Mouse (Mus musculus) CD4-positive helper T cell, adult 2 months (primary cell): ENCODE measurements around the gene Grrp1.
"Not testable (repeated sequence)": the region's sequence is repeated elsewhere in the genome, so short reads cannot be mapped to it uniquely, and the experiment has no call there.

ENCODE experiments used
- DNase-seq: peaks from one replicate; pipeline ENCODE4 v3.0.0-alpha.2; 2012; ENCODE audit warnings: low read depth, missing footprints, low spot score

The Grrp1 gene

GRCm38 (mm10) chr4:134253722-134254324 lies at the start of gene Grrp1:
Gene Grrp1 (minus strand): TSS chr4:134254106.
- no peak for DNase-seq

GRCm38 (mm10) chr4:134302084-134302483 lies 48.2 kb upstream of the Grrp1 start:
- DNase-seq: no peak

GRCm38 (mm10) chr4:134300316-134300715 lies 46.4 kb upstream of the Grrp1 start:
- DNase-seq: no peak

GRCm38 (mm10) chr4:134299498-134299810 lies 45.5 kb upstream of the Grrp1 start:
- no peak for DNase-seq

GRCm38 (mm10) chr4:134298626-134299497 lies 45.0 kb upstream of the Grrp1 start:
- DNase-seq: no peak

- DNase-seq: no peak
Observed at GRCm38 (mm10) chr4:134297369-134297768, 43.5 kb upstream of the Grrp1 start.

- DNase-seq: no peak
Observed at GRCm38 (mm10) chr4:134296523-134296922, 42.6 kb upstream of the Grrp1 start.

GRCm38 (mm10) chr4:134296096-134296495 lies 42.2 kb upstream of the Grrp1 start:
- DNase-seq: not testable (repeated sequence)

GRCm38 (mm10) chr4:134293692-134294163 lies 39.8 kb upstream of the Grrp1 start:
- no peak for DNase-seq

GRCm38 (mm10) chr4:134293061-134293691 lies 39.3 kb upstream of the Grrp1 start:
- peak; percentile 24 for DNase-seq

- DNase-seq: peak; percentile 80
Observed at GRCm38 (mm10) chr4:134292067-134292466, 38.2 kb upstream of the Grrp1 start.

GRCm38 (mm10) chr4:134288397-134289256 lies 34.7 kb upstream of the Grrp1 start:
- DNase-seq: no peak

GRCm38 (mm10) chr4:134287575-134288025 lies 33.7 kb upstream of the Grrp1 start, which contains the start of gene Pdik1l:
Gene Pdik1l (minus strand): TSS chr4:134287895.
- peak; percentile 91 for DNase-seq

- peak; percentile 96 for DNase-seq
Observed at GRCm38 (mm10) chr4:134287168-134287564, 33.3 kb upstream of the Grrp1 start.

GRCm38 (mm10) chr4:134286226-134287167 lies 32.6 kb upstream of the Grrp1 start:
- DNase-seq: no peak

GRCm38 (mm10) chr4:134284942-134285341 lies 31.0 kb upstream of the Grrp1 start:
- no peak for DNase-seq

- peak; percentile 93 for DNase-seq
Observed at GRCm38 (mm10) chr4:134273417-134274345, 19.8 kb upstream of the Grrp1 start.

GRCm38 (mm10) chr4:134272731-134273416 lies 19.0 kb upstream of the Grrp1 start:
- no peak for DNase-seq
